Mouse (Mus musculus) limb, embryonic 14.5 days (tissue): ENCODE results near the gene Igll1. TPM values are rescaled to one million over a fixed set of nuclear protein-coding genes. Genes with fewer than 3 reads are reported as not detected.

ENCODE experiments used
- ATAC-seq: fragments of 200-750 bp; cut with Nextera tagmentation; 2 replicates; pipeline ENCODE4 v1.8.0; 2017; ENCODE audit warnings: low read depth, moderate number of reproducible peaks, moderate TSS enrichment; ENCODE audit not compliant: low FRiP score
- DNase-seq: peaks from one replicate; pipeline ENCODE4 v3.0.0-alpha.2; 2015; ENCODE audit warnings: low spot score
- H3K27ac ChIP-seq: fragments of 300-500 bp; sonication (generic); replicated peaks from 2 replicates; pipeline ENCODE4 v1.5.1; 2014; ENCODE audit warnings: low read depth, mild to moderate bottlenecking, low read length, moderate library complexity, mixed read lengths
- H3K27me3 ChIP-seq: fragments of 300-500 bp; sonication (generic); 2 replicates; pipeline ENCODE4 v1.6.1; 2014; ENCODE audit warnings: low read length, mixed read lengths; ENCODE audit not compliant: control insufficient read depth, insufficient read depth
- H3K36me3 ChIP-seq: fragments of 300-500 bp; sonication (generic); 2 replicates; pipeline ENCODE4 v1.6.1; 2014; ENCODE audit warnings: mild to moderate bottlenecking, low read length, moderate library complexity, mixed read lengths; ENCODE audit not compliant: control insufficient read depth, insufficient read depth
- H3K4me1 ChIP-seq: fragments of 300-500 bp; sonication (generic); 2 replicates; pipeline ENCODE4 v1.6.1; 2014; ENCODE audit warnings: antibody characterized with exemption, low read length, mixed read lengths; ENCODE audit not compliant: control insufficient read depth, insufficient read depth
- H3K4me2 ChIP-seq: fragments of 300-500 bp; sonication (generic); replicated peaks from 2 replicates; pipeline ENCODE4 v1.6.1; 2014; ENCODE audit warnings: low read depth, mild to moderate bottlenecking, low read length, moderate library complexity; ENCODE audit not compliant: severe bottlenecking
- H3K4me3 ChIP-seq: fragments of 300-500 bp; sonication (generic); replicated peaks from 2 replicates; pipeline ENCODE4 v1.5.1; 2014; ENCODE audit warnings: low read length
- H3K9ac ChIP-seq: fragments of 300-500 bp; sonication (generic); 2 replicates; pipeline ENCODE4 v1.6.1; 2014; ENCODE audit warnings: mild to moderate bottlenecking, low read depth, low read length, moderate library complexity; ENCODE audit not compliant: severe bottlenecking
- H3K9me3 ChIP-seq: fragments of 300-500 bp; sonication (generic); 2 replicates; pipeline ENCODE4 v1.6.1; 2016; ENCODE audit warnings: low read length; ENCODE audit not compliant: control insufficient read depth
- POLR2A ChIP-seq: fragments of 200-500 bp; IDR thresholded peaks from 2 replicates; pipeline ENCODE4 v1.8.0; 2012; ENCODE audit warnings: inconsistent platforms, mild to moderate bottlenecking, moderate library complexity, borderline replicate concordance; ENCODE audit not compliant: insufficient read depth, insufficient read length; ENCODE audit errors: extremely low read depth
- WGBS: fragments of 180-500 bp; shearing (Covaris S2); extraction: QIAGEN DNeasy Blood & Tissue Kit; methylation state at CpG from one replicate; pipeline ENCODE4 v1.1.7; 2014; 5-methylcytosine and 5-hydroxymethylcytosine counted together
- polyA plus RNA-seq, 2 experiments: library from polyadenylated mRNA; depleted of rRNA in 1 of 2; stranded (reverse) in 1 of 2; unstranded in 1 of 2; fragments of >200 nt; fragmentation: Nextera tagmentation in 1 of 2; extraction: Ambion mirVana in 1 of 2; gene quantifications; 2 replicates each; pipeline versions ENCODE4 v1.2.1 to v1.2.3; 2012 to 2014

The Igll1 gene
- 0.18 and 0.27 TPM in 2 replicates for polyA plus RNA-seq (2012; rRNA removed)
- polyA plus RNA-seq (2014; fragmentation: Nextera tagmentation; extraction: Ambion mirVana): 0.45 and 0.47 TPM in 2 replicates

DNA sequence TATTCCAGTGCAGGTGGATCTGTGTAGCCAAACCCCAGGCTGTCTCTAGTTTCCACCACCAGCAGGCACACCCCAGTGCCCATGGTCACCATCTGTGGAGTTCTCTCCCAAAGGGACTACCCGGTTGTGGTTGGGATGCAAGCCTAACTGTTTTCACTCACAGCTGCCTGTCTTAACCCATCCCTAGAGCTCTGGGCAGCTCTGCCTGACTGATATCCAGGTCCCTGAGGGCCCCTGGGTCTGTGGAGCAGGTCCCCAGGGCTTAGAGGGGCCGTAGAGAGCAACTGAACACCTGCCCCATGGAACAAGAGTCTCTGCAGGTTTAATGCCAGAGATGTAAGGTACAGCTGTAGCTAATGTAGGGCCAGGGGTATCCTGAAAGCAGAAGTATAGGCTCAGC lies at the start of gene Igll1:
TSS of gene Igll1 (minus strand) at position 8 of the 400 bp plus-strand sequence.
- TF ChIP-seq POLR2A: no peak
- no peak for ATAC-seq

DNA sequence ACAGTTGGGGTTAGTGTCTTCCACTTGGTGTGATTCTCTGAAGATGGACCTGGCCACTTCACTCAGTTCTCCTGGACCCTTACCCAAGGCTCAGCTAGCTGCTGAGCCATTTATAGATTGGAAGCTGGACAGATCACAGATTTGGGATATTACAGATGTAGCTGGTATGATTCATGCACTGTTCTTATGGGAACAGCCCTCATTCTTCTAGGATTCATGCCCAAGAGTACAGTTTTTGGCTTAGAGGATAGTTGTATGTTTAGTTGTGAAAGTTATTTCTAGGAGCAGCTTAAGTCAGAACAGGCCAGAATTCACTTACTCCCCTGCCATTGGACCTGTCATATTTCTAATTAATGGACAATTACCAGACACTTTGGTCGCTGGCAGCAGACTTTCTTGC lies 49.7 kb upstream of the Igll1 start:
- WGBS: 63% methylated on average over 1 of the region's 1 CpGs
- ATAC-seq (no peak), DNase-seq (no peak)
- no peak overlapping the region for H3K27ac ChIP-seq
- no peaks in the 10 kb centered on the region for H3K27me3 ChIP-seq
- no peak overlapping the region for H3K4me3 ChIP-seq
- no peak overlapping the region for H3K9ac ChIP-seq
- TF ChIP-seq POLR2A: no peak
- no peak overlapping the region for H3K4me2 ChIP-seq
- H3K36me3 ChIP-seq: peaks cover 87% of the 10 kb centered on the region
- H3K4me1 ChIP-seq: no peaks in the 10 kb centered on the region; the same call in 1 of the 2 replicates
- H3K9me3 ChIP-seq: no peaks in the 10 kb centered on the region

More for the DNA sequence above, at the start of gene Igll1:
- no peaks in the 10 kb centered on the region for H3K27me3 ChIP-seq
- DNase-seq: no peak
- no peak within 1 kb of the TSS for H3K4me2 ChIP-seq
- no peak within 1 kb of the TSS for H3K4me3 ChIP-seq
- no peaks in the 10 kb centered on the region for H3K36me3 ChIP-seq
- no peak within 1 kb of the TSS for H3K27ac ChIP-seq
- WGBS: 79% methylated on average over 2 of the region's 2 CpGs
- H3K9me3 ChIP-seq: no peaks in the 10 kb centered on the region
- no peak within 1 kb of the TSS for H3K9ac ChIP-seq
- no peaks in the 10 kb centered on the region for H3K4me1 ChIP-seq

DNA sequence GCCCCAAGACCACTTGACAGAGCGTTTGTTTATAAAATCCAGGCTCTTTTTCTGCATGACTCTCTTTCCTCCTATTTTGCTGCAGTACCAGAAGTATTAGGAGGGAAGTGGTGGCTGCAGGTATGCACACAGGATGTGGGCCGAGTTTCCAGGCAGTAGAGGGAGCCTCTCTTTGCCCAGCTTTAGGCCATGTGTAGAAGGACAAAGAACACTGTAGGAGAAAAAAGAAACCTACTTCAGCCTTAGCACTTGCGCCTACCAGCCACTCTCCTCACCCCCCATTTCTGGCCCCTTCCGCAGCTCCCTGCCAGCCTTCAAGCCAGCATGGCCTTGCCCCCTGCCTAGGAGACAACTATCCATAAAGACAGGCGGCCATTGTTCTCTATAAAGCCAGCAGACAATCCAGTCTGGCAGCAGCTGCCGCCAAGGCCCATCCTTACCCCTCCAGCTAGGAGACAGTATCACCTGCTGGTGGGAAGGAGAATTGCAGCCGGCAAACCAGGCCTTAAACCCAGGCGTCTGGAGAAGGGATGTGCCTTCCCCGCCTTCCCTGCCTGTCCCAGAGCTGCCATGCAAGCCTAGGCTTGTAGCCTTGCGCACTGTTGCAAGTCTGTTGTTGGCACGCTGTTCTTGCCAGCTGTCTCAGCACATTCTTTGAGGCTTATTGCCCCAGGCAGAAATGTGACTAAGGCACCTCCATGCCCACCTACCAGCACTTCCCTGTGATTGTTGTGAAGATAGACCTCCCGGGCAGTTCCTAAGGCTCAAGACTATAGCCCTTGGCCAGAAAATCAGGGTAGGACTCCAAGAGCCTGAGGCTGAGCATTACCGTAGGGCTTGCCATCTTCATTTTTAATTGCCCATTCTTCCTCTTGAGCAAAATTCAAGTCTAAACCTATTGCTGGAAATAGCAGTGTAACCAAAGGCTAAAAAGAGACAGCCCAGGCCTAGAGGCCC lies 48.1 kb upstream of the Igll1 start:
- WGBS: 51% methylated on average over 13 of the region's 13 CpGs
- DNase-seq (peak; percentile 83), ATAC-seq (peak; percentile 82)
- TF ChIP-seq POLR2A: no peak
- Histone ChIP-seq H3K9me3 (no peaks in the 10 kb centered on the region), H3K4me2 (no peak overlapping the region), H3K27me3 (no peaks in the 10 kb centered on the region), H3K27ac (peak overlapping the region; percentile 46), H3K4me3 (no peak overlapping the region), H3K9ac (no peak overlapping the region), H3K36me3 (peaks cover 72% of the 10 kb centered on the region), H3K4me1 (no peaks in the 10 kb centered on the region; the same call in 1 of the 2 replicates)

DNA sequence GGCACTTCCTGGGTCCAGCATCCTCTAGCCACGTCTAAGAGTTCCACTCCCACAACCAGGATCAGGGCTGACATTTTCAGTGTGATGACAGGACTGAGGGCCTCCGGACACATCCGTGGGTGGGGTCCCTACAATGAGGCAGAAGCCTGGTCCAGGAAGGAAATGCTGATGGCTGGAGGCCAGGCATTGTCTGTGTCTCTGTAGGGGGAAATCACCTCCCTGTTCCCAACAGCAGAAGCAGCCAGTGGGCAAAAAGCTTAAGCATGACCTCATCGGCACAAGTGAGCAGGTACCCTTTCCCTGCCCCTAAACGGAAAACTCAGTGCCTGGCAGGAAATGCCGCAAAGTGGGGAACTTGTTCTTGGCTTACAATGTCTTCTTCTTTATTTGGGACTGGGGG lies 44.0 kb upstream of the Igll1 start:
- ATAC-seq: no peak
- TF ChIP-seq POLR2A: no peak
- H3K9ac ChIP-seq: no peak overlapping the region
- H3K36me3 ChIP-seq: peaks cover 74% of the 10 kb centered on the region
- no peak overlapping the region for H3K4me3 ChIP-seq
- peak; percentile 23 for DNase-seq
- H3K27ac ChIP-seq: no peak overlapping the region
- no peaks in the 10 kb centered on the region for H3K27me3 ChIP-seq
- no peaks in the 10 kb centered on the region for H3K9me3 ChIP-seq
- no peak overlapping the region for H3K4me2 ChIP-seq
- no peaks in the 10 kb centered on the region; the same call in 1 of the 2 replicates for H3K4me1 ChIP-seq
- WGBS: 80% methylated on average over 6 of the region's 6 CpGs

DNA sequence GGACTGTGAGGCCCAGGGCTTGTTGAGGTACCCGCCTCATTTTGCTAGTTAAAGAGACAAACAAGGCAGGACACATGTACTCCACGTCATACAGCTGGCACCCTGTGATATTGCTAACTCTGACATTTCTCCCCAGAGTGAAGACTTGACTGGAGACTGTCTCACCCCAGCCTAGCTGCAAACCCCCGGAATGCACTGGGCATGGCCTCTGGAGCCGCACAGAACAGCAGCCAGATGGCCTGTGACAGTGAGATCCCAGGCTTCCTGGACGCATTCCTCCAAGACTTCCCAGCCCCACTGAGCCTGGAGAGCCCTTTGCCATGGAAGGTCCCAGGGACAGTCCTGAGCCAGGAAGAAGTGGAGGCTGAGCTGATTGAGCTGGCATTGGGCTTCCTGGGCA lies 39.4 kb upstream of the Igll1 start:
- WGBS: 88% methylated on average over 5 of the region's 5 CpGs
- Histone ChIP-seq H3K4me1 (no peaks in the 10 kb centered on the region), H3K9me3 (no peaks in the 10 kb centered on the region), H3K27ac (no peak overlapping the region), H3K9ac (no peak overlapping the region), H3K4me3 (no peak overlapping the region), H3K36me3 (peaks cover 36% of the 10 kb centered on the region), H3K27me3 (no peaks in the 10 kb centered on the region), H3K4me2 (no peak overlapping the region)
- DNase-seq (no peak), ATAC-seq (no peak)
- TF ChIP-seq POLR2A: no peak
